Mouse (Mus musculus) brown adipose tissue, adult 24 weeks (tissue): ENCODE data around the gene Tufm. TPM values are rescaled to one million over a fixed set of nuclear protein-coding genes. Genes with fewer than 3 reads are reported as not detected.

Experiments
- H3K27ac ChIP-seq: fragments of 200-500 bp; replicated peaks from 2 replicates; pipeline ENCODE4 v1.5.1; 2012; ENCODE audit warnings: low read depth, mild to moderate bottlenecking, low read length
- H3K4me1 ChIP-seq: fragments of 200-500 bp; 2 replicates; pipeline ENCODE4 v1.6.1; 2012; ENCODE audit warnings: low read length, mixed read lengths; ENCODE audit not compliant: control insufficient read depth, insufficient read depth, insufficient read length
- H3K4me3 ChIP-seq: fragments of 200-500 bp; 2 replicates; pipeline ENCODE4 v1.5.1; 2012; ENCODE audit warnings: low read depth, mild to moderate bottlenecking, low read length, moderate library complexity; ENCODE audit not compliant: insufficient read depth
- polyA plus RNA-seq: library from polyadenylated mRNA; stranded (reverse); fragments of >200 nt; gene quantifications from 2 replicates; pipeline ENCODE4 v1.2.4, GENCODE M21; 2012; ENCODE audit not compliant: missing spikeins, insufficient read depth, insufficient read length

The Tufm gene
- polyA plus RNA-seq: 184 and 254 TPM in 2 replicates

- H3K27ac ChIP-seq: peak within 1 kb of the TSS; percentile 76
- no peaks in the 10 kb centered on the region for H3K4me1 ChIP-seq
- peak within 1 kb of the TSS; percentile 84 for H3K4me3 ChIP-seq
These were observed at the start of gene Tufm for GRCm38 (mm10) chr7:126487052-126487483. Tufm (plus strand) TSS chr7:126487361.

- H3K27ac ChIP-seq: no peak overlapping the region
- H3K4me3 ChIP-seq: no peak overlapping the region
- no peaks in the 10 kb centered on the region for H3K4me1 ChIP-seq
These were observed 47.0 kb upstream of the Tufm start for GRCm38 (mm10) chr7:126440134-126440533.

DNA sequence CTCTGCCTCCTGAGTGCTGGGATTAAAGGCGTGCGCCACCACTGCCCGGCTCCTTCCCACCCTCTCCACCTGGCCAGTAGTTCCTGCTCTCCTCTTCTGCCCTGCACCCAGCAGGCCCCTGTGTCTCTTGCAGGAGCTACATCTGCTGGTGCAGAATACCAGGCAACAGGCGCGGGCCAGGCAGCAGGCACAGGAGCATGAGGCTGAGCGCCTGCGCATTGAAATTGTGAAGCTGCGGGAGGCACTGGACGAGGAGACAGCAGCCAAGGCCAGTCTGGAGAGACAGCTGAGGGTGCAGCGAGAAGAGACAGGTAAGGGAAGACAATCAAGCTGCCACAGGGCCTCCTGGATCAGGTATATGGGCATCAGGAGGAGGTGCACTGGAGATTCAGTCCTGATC, 43.2 kb upstream of the Tufm start:
- Histone ChIP-seq H3K27ac (no peak overlapping the region), H3K4me1 (no peaks in the 10 kb centered on the region), H3K4me3 (no peak overlapping the region)

DNA sequence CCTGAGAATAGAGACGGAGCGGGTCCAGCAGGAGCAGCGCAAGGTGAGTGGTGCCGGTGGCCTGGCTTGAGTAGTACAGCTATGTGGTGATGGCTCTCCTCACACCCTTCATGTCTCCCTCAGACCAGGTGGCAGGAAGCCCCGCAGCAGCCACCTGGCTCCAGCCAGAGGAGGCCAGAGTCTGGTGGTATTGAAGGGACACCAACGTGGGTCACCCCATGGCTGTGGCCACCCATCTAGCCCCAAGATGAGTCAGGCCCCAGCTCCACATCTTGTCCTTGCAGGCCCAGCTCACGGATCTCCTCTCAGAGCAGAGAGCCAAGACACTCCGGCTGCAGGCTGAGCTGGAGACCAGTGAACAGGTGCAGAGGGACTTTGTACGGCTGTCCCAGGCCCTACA, 42.6 kb upstream of the Tufm start:
- H3K27ac ChIP-seq: no peak overlapping the region
- H3K4me3 ChIP-seq: no peak overlapping the region
- no peaks in the 10 kb centered on the region for H3K4me1 ChIP-seq

- Histone ChIP-seq H3K4me3 (no peak overlapping the region), H3K4me1 (no peaks in the 10 kb centered on the region), H3K27ac (no peak overlapping the region)
These were observed 41.9 kb upstream of the Tufm start for GRCm38 (mm10) chr7:126445104-126445815.

- H3K4me3 ChIP-seq: no peak overlapping the region
- no peaks in the 10 kb centered on the region for H3K4me1 ChIP-seq
- H3K27ac ChIP-seq: no peak overlapping the region
These were observed 40.9 kb upstream of the Tufm start for GRCm38 (mm10) chr7:126446217-126446616.

- Histone ChIP-seq H3K4me3 (no peak overlapping the region), H3K4me1 (no peaks in the 10 kb centered on the region), H3K27ac (no peak overlapping the region)
These were observed 38.7 kb upstream of the Tufm start for GRCm38 (mm10) chr7:126448481-126448880.

- Histone ChIP-seq H3K4me3 (no peak overlapping the region), H3K27ac (no peak overlapping the region), H3K4me1 (no peaks in the 10 kb centered on the region)
These were observed 37.2 kb upstream of the Tufm start for GRCm38 (mm10) chr7:126449991-126450390.

GRCm38 (mm10) chr7:126450641-126451040, 36.5 kb upstream of the Tufm start:
- Histone ChIP-seq H3K4me1 (no peaks in the 10 kb centered on the region), H3K4me3 (no peak overlapping the region), H3K27ac (no peak overlapping the region)

DNA sequence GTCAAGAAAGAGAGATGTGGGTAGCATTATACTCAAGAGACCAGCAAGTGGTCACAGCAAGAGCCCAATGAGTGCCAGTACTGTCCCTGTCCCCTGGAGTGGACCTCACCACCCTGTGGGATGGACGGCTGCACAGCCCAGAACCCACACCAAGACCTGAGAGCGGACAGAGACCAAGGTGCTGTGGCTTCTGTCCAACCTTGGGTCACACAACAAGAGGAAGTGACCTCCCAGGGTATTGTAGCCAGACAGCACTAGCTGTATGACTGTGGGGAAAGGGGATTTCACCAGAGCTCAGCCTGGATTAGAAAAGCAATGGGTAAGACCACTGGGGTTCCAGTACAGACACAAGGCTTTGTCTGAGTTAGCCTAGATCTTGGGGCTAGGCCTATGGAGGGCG, 34.9 kb upstream of the Tufm start:
- H3K4me1 ChIP-seq: no peaks in the 10 kb centered on the region
- H3K27ac ChIP-seq: no peak overlapping the region
- no peak overlapping the region for H3K4me3 ChIP-seq

DNA sequence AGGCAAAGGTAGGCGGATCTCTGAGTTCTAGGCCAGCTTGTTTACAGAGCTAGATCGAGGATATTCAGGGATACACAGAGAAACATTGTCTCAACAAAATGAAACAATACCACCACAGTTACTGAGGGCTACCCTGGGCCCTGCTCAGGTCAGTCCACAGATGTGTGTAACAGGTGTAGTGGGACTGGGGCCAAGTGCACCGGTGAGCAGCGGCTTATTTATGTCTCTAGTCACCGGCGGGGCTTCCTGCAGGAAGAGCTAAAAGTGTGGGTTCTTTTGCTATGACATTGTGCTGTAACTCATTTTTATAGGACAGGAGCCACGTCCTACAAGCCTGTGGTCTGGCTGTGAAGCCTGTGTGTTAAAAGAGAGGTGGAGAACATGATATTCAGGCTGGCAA, 33.3 kb upstream of the Tufm start:
- Histone ChIP-seq H3K4me1 (no peaks in the 10 kb centered on the region), H3K27ac (no peak overlapping the region), H3K4me3 (no peak overlapping the region)

- Histone ChIP-seq H3K4me1 (no peaks in the 10 kb centered on the region), H3K4me3 (no peak overlapping the region), H3K27ac (no peak overlapping the region)
These were observed 31.9 kb upstream of the Tufm start for GRCm38 (mm10) chr7:126455242-126455641.

DNA sequence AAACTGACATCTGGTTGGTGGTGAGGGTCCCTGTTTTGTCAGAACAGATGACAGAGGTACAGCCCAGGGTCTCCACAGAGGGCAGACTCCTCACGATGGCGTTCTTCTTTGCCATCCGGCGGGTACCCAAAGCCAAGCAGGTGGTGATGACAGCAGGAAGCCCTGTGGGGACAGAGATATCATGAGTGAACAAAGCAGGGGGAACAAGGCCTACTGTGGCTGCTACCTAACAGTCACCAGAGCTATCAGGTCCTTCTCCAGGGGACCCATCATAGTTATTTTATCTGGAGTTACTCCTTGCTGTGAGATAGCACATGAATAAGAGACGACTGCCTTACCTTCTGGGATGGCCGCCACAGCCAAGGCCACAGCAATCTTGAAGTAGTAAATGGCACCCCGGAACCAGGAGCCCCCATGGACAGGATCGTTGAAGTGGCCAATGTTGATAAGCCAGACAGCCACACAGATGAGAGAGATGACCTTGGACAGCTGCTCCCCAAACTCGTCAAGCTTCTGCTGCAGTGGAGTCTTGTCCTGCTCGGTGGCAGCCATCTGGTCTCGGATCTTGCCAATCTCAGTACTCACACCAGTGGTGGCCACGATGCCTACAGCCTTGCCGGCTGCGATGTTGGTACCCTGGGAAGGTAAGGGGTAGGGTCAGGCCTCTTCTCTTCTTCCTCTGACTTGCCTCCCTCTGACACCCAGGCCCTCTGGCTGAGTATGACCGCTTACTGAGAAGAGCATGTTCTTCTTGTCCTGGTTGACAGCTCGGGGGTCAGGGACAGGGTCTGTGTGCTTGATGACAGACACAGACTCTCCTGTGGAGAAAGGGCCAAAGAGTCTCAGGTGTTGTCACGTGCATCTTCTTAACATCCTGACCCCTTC, 30.5 kb upstream of the Tufm start:
- Histone ChIP-seq H3K4me1 (no peaks in the 10 kb centered on the region), H3K27ac (no peak overlapping the region), H3K4me3 (no peak overlapping the region)

- Histone ChIP-seq H3K4me1 (no peaks in the 10 kb centered on the region), H3K4me3 (no peak overlapping the region), H3K27ac (no peak overlapping the region)
These were observed 28.9 kb upstream of the Tufm start for GRCm38 (mm10) chr7:126458225-126458624.

- Histone ChIP-seq H3K4me1 (no peaks in the 10 kb centered on the region), H3K4me3 (no peak overlapping the region), H3K27ac (no peak overlapping the region)
These were observed 28.1 kb upstream of the Tufm start for GRCm38 (mm10) chr7:126458844-126459618.
